Mouse (Mus musculus) intestine, embryonic 15.5 days (tissue): Measurements from ENCODE around the gene Nefh. TPM values are rescaled to one million over a fixed set of nuclear protein-coding genes. Genes with fewer than 3 reads are reported as not detected.

Experiments used
- ATAC-seq: fragments of 200-750 bp; cut with Nextera tagmentation; 2 replicates; pipeline ENCODE4 v1.8.0; 2017; ENCODE audit warnings: moderate TSS enrichment, moderate library complexity
- H3K27ac ChIP-seq: fragments of 300-500 bp; sonication (generic); 2 replicates; pipeline ENCODE4 v1.5.1; 2015; ENCODE audit warnings: mild to moderate bottlenecking, inconsistent platforms
- H3K27me3 ChIP-seq: fragments of 300-500 bp; sonication (generic); replicated peaks from 2 replicates; pipeline ENCODE4 v1.6.1; 2015; ENCODE audit warnings: inconsistent platforms
- H3K36me3 ChIP-seq: fragments of 300-500 bp; sonication (generic); 2 replicates; pipeline ENCODE4 v1.6.1; 2015; ENCODE audit warnings: inconsistent platforms
- H3K4me1 ChIP-seq: fragments of 300-500 bp; sonication (generic); replicated peaks from 2 replicates; pipeline ENCODE4 v1.6.1; 2015; ENCODE audit warnings: inconsistent platforms
- H3K4me2 ChIP-seq: fragments of 300-500 bp; sonication (generic); replicated peaks from 2 replicates; pipeline ENCODE4 v1.6.1; 2015; ENCODE audit warnings: mild to moderate bottlenecking, inconsistent platforms
- H3K4me3 ChIP-seq: fragments of 300-500 bp; sonication (generic); replicated peaks from 2 replicates; pipeline ENCODE4 v1.5.1; 2015; ENCODE audit warnings: inconsistent platforms
- H3K9ac ChIP-seq: fragments of 300-500 bp; sonication (generic); 2 replicates; pipeline ENCODE4 v1.6.1; 2015; ENCODE audit warnings: inconsistent platforms
- H3K9me3 ChIP-seq: fragments of 300-500 bp; sonication (generic); 2 replicates; pipeline ENCODE4 v1.6.1; 2016; ENCODE audit warnings: inconsistent platforms
- WGBS: fragments of 180-500 bp; shearing (Covaris S2); methylation state at CpG from one replicate; pipeline ENCODE4 v1.1.7; 2015; 5-methylcytosine and 5-hydroxymethylcytosine counted together
- polyA plus RNA-seq: library from polyadenylated mRNA; unstranded; fragments of >200 nt; fragmentation: Nextera tagmentation; extraction: Ambion mirVana; gene quantifications from 2 replicates; pipeline ENCODE4 v1.2.1, GENCODE M21; 2015

The Nefh gene
- polyA plus RNA-seq, 1 experiment from 2014 or later: 0.58 TPM

DNA sequence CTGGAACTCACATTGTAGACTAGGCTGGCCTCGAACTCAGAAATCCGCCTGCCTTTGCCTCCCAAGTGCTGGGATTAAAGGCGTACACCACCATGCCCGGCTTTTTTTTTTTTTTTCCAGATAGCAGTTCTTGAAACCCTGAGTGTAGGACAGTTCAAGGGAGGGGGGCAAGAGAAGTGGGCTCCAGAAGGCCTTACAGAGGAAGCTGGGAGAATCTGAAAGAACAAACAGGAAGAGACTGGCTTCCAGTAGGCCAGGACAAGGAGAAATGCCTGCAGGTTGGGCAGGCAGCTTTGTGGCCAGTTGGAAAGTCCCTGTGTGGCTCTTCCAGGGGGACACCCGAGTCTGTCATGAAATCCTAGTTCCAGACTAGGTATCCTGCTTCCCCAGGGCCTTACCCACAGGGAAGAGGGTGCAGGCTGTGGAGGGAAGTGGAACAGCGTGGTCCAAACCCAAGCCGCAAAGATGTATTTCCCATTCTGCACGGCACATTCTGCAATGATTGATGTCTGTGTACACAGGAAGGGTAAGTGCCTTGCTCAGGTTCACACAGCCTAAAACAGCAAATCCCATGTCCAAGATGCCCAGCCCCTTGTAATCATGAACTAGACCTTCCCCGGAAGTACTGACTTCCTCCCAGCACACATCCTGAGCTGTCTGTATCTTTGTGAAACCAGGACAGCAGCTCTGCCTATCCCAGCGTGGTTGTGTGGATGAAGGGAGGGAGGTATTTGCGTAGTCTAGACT, 26.7 kb upstream of the Nefh start:
- Histone ChIP-seq H3K4me2 (no peak overlapping the region), H3K36me3 (no peaks in the 10 kb centered on the region), H3K27me3 (no peaks in the 10 kb centered on the region), H3K9ac (no peak overlapping the region), H3K9me3 (no peaks in the 10 kb centered on the region), H3K4me1 (no peaks in the 10 kb centered on the region), H3K4me3 (no peak overlapping the region), H3K27ac (no peak overlapping the region)
- 57% methylated on average over 11 of the region's 11 CpGs for WGBS
- no peak for ATAC-seq

- H3K9me3 ChIP-seq: no peaks in the 10 kb centered on the region
- no peaks in the 10 kb centered on the region for H3K36me3 ChIP-seq
- no peak overlapping the region for H3K4me2 ChIP-seq
- WGBS: 83% methylated on average over 2 of the region's 2 CpGs
- no peak overlapping the region for H3K4me3 ChIP-seq
- no peaks in the 10 kb centered on the region for H3K27me3 ChIP-seq
- H3K27ac ChIP-seq: no peak overlapping the region
- H3K4me1 ChIP-seq: no peaks in the 10 kb centered on the region
- ATAC-seq: no peak
- H3K9ac ChIP-seq: no peak overlapping the region
These were observed 26.0 kb upstream of the Nefh start for GRCm38 (mm10) chr11:4973871-4974256.

- no peaks in the 10 kb centered on the region for H3K4me1 ChIP-seq
- H3K27me3 ChIP-seq: no peaks in the 10 kb centered on the region
- no peaks in the 10 kb centered on the region for H3K36me3 ChIP-seq
- whole genome bisulfite sequencing: 59% methylated on average over 13 of the region's 13 CpGs
- no peak overlapping the region for H3K9ac ChIP-seq
- H3K27ac ChIP-seq: no peak overlapping the region
- no peak overlapping the region for H3K4me2 ChIP-seq
- no peak overlapping the region for H3K4me3 ChIP-seq
- peak; percentile 65; the same call in 1 of the 2 replicates for ATAC-seq
- no peaks in the 10 kb centered on the region for H3K9me3 ChIP-seq
These were observed 25.4 kb upstream of the Nefh start for GRCm38 (mm10) chr11:4972967-4973870.

- Histone ChIP-seq H3K9me3 (no peaks in the 10 kb centered on the region), H3K9ac (no peak overlapping the region), H3K27me3 (no peaks in the 10 kb centered on the region), H3K4me3 (no peak overlapping the region), H3K4me1 (no peaks in the 10 kb centered on the region), H3K4me2 (no peak overlapping the region), H3K27ac (no peak overlapping the region), H3K36me3 (no peaks in the 10 kb centered on the region)
- ATAC-seq: no peak
- WGBS: 56% methylated on average over 10 of the region's 10 CpGs
These were observed 20.5 kb upstream of the Nefh start for GRCm38 (mm10) chr11:4968376-4968775.

DNA sequence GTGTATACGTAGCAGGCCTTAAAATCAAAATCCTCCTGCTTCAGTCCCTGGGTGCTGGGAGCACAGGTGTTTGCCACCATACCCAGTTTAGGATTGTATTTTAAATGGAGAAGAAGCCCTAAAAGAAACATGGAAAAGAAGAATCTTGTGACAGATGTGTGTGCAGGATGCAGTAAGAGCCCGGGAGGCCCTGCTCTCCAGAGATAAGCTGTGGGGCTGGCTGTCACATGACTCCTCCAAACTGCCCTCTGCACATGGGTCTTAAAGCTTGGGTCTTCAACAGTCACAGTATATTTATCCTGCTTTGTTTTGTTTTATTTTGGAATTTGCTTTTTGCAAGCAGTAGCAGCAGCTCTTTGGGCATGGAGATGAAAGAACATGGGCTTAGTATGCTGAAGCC, 19.7 kb upstream of the Nefh start:
- ATAC-seq: no peak
- Histone ChIP-seq H3K36me3 (no peaks in the 10 kb centered on the region), H3K9ac (no peak overlapping the region), H3K4me3 (no peak overlapping the region), H3K27me3 (no peaks in the 10 kb centered on the region), H3K9me3 (no peaks in the 10 kb centered on the region), H3K4me2 (no peak overlapping the region), H3K4me1 (0 out of 2 replicates have a peak, but pooled peaks cover 2% of the 10 kb centered on the region), H3K27ac (no peak overlapping the region)
- 47% methylated on average over 2 of the region's 2 CpGs for WGBS

GRCm38 (mm10) chr11:4966888-4967287, 19.0 kb upstream of the Nefh start:
- no peak overlapping the region for H3K9ac ChIP-seq

DNA sequence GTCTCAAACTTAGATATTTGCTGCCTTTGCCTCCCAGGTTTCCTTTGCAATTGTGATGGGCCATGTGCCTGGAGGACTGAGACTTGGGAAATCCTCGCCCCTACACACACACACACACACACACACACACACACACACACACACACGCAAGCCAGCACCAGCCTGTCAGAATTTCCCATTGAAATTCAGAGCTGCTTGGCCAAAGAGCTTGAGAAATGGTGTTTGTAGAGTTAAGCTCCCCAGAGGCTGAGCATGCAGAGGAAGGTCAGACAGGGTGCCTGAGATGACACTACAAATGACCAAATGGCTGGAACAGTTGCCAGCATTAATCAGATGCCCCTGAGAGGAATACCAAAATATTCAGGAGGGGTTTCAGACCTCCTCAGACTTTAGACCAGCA, 18.5 kb upstream of the Nefh start:
- Histone ChIP-seq H3K9ac (no peak overlapping the region), H3K4me1 (0 out of 2 replicates have a peak, but pooled peaks cover 2% of the 10 kb centered on the region), H3K4me3 (no peak overlapping the region), H3K27ac (no peak overlapping the region), H3K9me3 (no peaks in the 10 kb centered on the region), H3K36me3 (no peaks in the 10 kb centered on the region), H3K4me2 (no peak overlapping the region), H3K27me3 (no peaks in the 10 kb centered on the region)
- ATAC-seq: no peak
- 52% methylated on average over 2 of the region's 2 CpGs for WGBS

More at GRCm38 (mm10) chr11:4966888-4967287, 19.0 kb upstream of the Nefh start:
- Histone ChIP-seq H3K27me3 (no peaks in the 10 kb centered on the region), H3K4me3 (no peak overlapping the region), H3K9me3 (no peaks in the 10 kb centered on the region), H3K27ac (no peak overlapping the region), H3K4me1 (0 out of 2 replicates have a peak, but pooled peaks cover 2% of the 10 kb centered on the region), H3K4me2 (no peak overlapping the region), H3K36me3 (no peaks in the 10 kb centered on the region)
- WGBS: 67% methylated on average over 5 of the region's 5 CpGs
- no peak for ATAC-seq

DNA sequence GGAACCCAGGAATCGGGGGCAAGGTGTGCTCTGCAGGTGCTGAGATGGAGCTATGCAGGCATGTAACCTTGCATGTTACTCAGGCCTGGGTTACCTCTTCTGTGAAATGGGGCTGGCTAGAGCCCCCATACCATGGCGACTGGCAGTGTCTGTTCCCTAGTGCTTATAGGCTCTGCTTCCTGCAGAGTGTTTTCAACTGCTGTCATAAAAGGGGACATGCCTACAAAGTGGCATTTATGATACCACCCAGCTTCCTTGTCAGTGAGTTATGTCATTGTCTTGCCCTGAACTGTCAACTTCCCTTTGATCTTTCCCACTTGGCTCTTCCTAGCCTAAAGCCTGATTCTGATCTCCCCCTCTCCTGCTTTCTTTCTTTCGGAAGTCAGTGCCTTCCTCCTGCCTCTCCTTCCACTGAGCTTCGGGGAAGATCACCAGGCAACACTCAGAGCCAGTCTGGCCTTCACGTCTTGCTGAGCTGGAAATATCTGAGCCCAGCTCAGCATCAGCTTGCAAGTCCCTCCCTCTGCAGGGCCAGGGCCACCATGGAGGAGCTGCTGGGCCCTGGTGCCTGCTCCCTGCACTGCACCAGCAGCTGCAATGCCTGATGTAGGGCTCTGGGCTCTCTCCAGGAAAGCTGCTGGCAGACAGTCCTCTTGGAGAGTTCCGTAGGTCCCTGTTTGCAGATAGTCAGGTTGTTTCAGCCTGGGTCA, 15.4 kb upstream of the Nefh start:
- Histone ChIP-seq H3K9me3 (no peaks in the 10 kb centered on the region), H3K4me2 (no peak overlapping the region), H3K27me3 (no peaks in the 10 kb centered on the region), H3K4me3 (no peak overlapping the region), H3K36me3 (no peaks in the 10 kb centered on the region), H3K27ac (no peak overlapping the region), H3K9ac (no peak overlapping the region), H3K4me1 (0 out of 2 replicates have a peak, but pooled peaks cover 2% of the 10 kb centered on the region)
- 42% methylated on average over 6 of the region's 6 CpGs for WGBS
- ATAC-seq: peak; percentile 59; the same call in 1 of the 2 replicates

- no peak overlapping the region for H3K4me2 ChIP-seq
- no peaks in the 10 kb centered on the region for H3K36me3 ChIP-seq
- peaks cover 49% of the 10 kb centered on the region for H3K27me3 ChIP-seq
- 1% methylated on average over 8 of the region's 8 CpGs for WGBS
- H3K4me3 ChIP-seq: no peak overlapping the region
- H3K4me1 ChIP-seq: no peaks in the 10 kb centered on the region
- 0 out of 2 replicates have a peak, but pooled peaks have one; percentile 45 for ATAC-seq
- H3K9ac ChIP-seq: no peak overlapping the region
- H3K27ac ChIP-seq: no peak overlapping the region
- no peaks in the 10 kb centered on the region for H3K9me3 ChIP-seq
These were observed 6.1 kb upstream of the Nefh start for GRCm38 (mm10) chr11:4953918-4954317.

DNA sequence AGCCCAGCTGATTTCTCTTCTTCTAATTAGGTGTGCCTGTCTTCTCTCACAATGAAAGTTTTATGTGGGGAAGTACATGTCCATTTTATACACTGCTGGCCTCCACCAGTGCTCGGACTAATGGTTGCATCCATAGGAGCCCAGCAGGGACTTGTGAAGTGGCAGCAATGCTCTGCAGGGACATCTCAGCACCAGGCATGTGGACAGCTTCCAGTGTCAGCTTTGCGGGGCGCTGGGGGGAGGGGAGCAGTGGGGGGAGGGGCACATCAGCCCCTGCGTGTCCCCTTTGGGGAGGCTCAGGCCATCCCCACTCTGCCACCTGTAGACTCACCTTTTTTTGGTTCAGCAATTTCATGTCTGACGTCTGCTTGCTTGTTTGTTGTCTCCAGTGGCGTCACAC, 5.5 kb upstream of the Nefh start:
- WGBS: 4% methylated on average over 6 of the region's 6 CpGs
- Histone ChIP-seq H3K9ac (no peak overlapping the region), H3K4me2 (no peak overlapping the region), H3K36me3 (no peaks in the 10 kb centered on the region), H3K9me3 (no peaks in the 10 kb centered on the region), H3K27ac (no peak overlapping the region), H3K27me3 (peaks cover 54% of the 10 kb centered on the region), H3K4me3 (no peak overlapping the region), H3K4me1 (no peaks in the 10 kb centered on the region; the same call in 1 of the 2 replicates)
- no peak for ATAC-seq

GRCm38 (mm10) chr11:4949256-4950044, 1.6 kb upstream of the Nefh start:
- Histone ChIP-seq H3K27me3 (peaks cover 82% of the 10 kb centered on the region), H3K4me2 (peak overlapping the region; percentile 27; the same call in 1 of the 2 replicates), H3K4me1 (peaks cover 13% of the 10 kb centered on the region), H3K9ac (no peak overlapping the region), H3K36me3 (no peaks in the 10 kb centered on the region), H3K4me3 (no peak overlapping the region), H3K27ac (no peak overlapping the region), H3K9me3 (no peaks in the 10 kb centered on the region)
- WGBS: 5% methylated on average over 23 of the region's 23 CpGs
- 0 out of 2 replicates have a peak, but pooled peaks have one; percentile 18 for ATAC-seq
